Mouse (Mus musculus): ENCODE results near the gene Pgf. TPM values are rescaled to one million over a fixed set of nuclear protein-coding genes. Genes with fewer than 3 reads are reported as not detected.

Gene Pgf
- polyA plus RNA-seq, 1 experiment from 2014 or later: 6.3 TPM

DNA sequence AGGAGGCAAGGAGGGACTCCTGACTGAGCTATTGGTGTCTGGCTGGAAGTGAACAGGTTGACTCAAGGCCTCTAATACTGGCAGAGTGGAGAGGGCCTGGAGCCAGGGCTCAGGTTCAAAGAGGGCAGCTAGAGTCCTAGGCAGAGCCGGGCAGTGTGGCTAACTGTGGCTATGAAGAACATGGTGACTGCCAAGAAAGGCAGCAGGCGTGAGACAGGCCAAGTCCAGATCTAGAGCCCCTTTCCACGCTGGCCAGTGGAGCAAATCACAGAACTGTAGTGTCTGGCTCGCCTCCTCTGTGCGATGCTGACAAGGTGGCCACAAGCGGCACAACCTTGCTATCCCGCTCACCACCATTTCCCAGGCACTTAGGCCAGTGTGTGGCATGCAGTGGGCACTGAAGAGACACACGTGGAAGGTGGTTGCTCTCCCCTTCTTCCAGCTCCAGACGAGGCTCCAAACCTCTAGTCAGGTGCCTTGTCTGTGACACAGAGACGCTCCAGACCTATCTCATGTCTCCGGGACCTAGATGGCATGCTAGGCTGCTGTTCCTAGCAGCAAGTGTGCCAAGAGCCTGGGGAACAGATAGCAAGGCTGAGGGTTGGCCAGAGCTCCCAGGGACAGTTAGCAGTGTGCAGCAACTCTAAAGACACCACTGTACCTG lies 7.2 kb downstream of the Pgf start:
- Histone ChIP-seq H3K4me1 (peaks cover 16% of the 10 kb centered on the region), H3K27ac (replicated peaks) (no peak overlapping the region), H3K9me3 (no peaks in the 10 kb centered on the region), H3K27me3 (no peaks in the 10 kb centered on the region), H3K4me3 (no peak overlapping the region), H3K9ac (replicated peaks) (no peak overlapping the region), H3K36me3 (no peaks in the 10 kb centered on the region), H3K4me2 (replicated peaks) (no peak overlapping the region)
- whole genome bisulfite sequencing: 80% methylated on average over 11 of the region's 11 CpGs
- 0 out of 2 replicates have a peak, but pooled peaks have one; percentile 12 for ATAC-seq (replicated peaks)

DNA sequence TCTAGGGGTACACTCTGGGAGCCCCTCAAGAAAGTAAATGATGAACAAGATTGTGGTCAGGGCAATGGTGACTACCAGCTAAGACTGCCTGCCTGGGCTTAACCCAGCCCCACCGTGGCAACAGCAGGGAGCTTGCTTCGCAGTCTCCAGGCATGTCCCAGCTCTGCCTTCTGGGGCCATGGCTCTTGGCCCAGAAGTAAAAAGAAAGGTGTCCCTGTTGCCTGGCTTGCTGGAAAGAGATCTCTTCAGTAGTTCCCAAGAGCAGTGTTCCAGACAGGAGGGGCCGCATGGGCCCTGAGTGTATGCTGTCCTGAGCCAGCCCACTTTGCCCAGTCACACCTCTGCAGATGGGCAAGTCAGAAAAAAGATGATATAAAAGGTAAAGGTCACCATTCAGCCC lies 7.7 kb downstream of the Pgf start:
- no peak overlapping the region for H3K27ac ChIP-seq (replicated peaks)
- WGBS: 36% methylated on average over 3 of the region's 3 CpGs
- no peaks in the 10 kb centered on the region for H3K36me3 ChIP-seq
- peak overlapping the region; percentile 34; the same call in 1 of the 2 replicates for H3K9ac ChIP-seq (replicated peaks)
- H3K27me3 ChIP-seq: no peaks in the 10 kb centered on the region
- H3K9me3 ChIP-seq: no peaks in the 10 kb centered on the region
- peak; percentile 15; the same call in 1 of the 2 replicates for ATAC-seq (replicated peaks)
- no peak overlapping the region for H3K4me2 ChIP-seq (replicated peaks)
- peaks cover 10% of the 10 kb centered on the region for H3K4me1 ChIP-seq
- no peak overlapping the region for H3K4me3 ChIP-seq

DNA sequence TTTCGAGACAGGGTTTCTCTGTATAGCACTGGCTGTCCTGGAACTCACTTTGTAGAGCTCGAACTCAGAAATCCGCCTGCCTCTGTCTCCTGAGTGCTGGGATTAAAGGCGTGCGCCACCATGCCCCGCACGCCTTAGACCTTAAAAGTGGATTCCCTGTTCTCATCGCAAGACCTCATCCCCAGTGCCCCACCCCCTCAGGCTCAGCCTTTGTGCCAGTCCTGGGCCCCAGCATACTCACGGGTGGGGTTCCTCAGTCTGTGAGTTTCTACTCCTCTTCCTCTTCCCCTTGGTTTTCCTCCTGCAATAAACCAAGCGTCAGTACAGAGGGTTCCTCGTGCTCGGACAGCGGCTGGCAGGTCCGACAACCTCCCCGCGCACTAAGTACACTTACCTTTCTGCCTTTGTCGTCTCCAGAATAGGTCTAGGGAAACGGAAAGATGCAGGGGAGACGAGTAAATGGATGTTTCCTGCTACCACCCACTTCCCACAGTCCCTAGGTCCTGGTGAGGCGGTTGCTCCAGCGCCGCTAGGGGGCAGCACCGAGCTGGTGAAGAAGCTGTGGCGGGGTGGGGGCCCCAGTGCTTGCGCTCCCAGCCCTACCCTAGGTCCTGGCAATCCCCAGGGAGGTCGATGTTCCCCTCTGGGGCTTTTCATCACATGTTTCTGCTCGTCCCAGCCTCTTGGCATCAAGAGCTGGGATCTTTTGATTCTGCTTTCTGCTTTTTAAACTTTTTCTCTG lies 8.3 kb downstream of the Pgf start:
- no peaks in the 10 kb centered on the region for H3K27me3 ChIP-seq
- no peaks in the 10 kb centered on the region for H3K9me3 ChIP-seq
- H3K9ac ChIP-seq (replicated peaks): peak overlapping the region; percentile 34
- WGBS: 23% methylated on average over 27 of the region's 27 CpGs
- peak overlapping the region; percentile 17; the same call in 1 of the 2 replicates for H3K4me3 ChIP-seq
- ATAC-seq (replicated peaks): peak; percentile 73
- H3K4me2 ChIP-seq (replicated peaks): peak overlapping the region; percentile 37
- no peaks in the 10 kb centered on the region for H3K36me3 ChIP-seq
- H3K27ac ChIP-seq (replicated peaks): no peak overlapping the region
- peaks cover 8% of the 10 kb centered on the region; the same call in 1 of the 2 replicates for H3K4me1 ChIP-seq

DNA sequence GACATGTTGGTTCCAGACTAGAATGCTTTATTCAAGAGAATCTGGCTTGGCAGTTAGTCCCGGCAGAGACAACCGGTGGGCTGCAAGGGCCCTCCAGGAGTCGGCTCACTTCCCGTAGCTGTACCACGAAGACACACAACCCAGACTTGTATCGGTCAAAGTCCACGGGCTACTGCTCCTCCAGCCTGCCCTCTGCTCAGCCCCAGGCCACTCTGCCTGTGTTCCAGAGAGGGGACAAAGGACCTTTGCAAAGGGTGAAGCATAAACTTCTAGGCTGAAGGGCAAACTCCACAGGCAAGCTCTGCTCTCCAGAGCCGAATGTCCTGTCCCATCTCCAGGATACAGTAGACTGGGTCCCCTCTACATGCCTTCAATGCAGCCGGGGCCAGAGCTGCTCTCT lies 11.0 kb downstream of the Pgf start:
- H3K4me1 ChIP-seq: peaks cover 8% of the 10 kb centered on the region; the same call in 1 of the 2 replicates
- no peaks in the 10 kb centered on the region for H3K9me3 ChIP-seq
- ATAC-seq (replicated peaks): no peak

DNA sequence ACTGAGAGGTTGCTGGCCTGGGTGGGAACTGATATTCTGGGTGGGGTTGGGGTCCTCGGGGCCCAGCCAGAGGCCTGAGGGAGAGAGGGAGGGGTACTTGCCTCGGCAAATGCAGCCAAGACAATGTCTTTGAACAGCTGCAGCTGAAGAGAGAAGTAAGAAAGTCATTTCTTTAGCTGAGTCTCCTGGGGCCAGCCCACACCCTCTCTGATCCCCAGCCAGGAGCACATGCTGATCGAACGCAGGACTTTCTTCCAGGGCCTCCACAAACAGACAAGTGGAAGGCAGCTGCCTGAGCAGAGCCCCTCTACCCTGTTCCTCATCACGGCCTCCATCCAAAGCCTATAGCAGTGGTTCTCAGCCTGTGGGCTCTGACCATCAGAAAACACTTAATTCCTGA lies 12.6 kb downstream of the Pgf start:
- Histone ChIP-seq H3K27ac (replicated peaks) (no peak overlapping the region), H3K27me3 (no peaks in the 10 kb centered on the region), H3K4me2 (replicated peaks) (no peak overlapping the region), H3K4me1 (peaks cover 8% of the 10 kb centered on the region; the same call in 1 of the 2 replicates), H3K9me3 (no peaks in the 10 kb centered on the region), H3K4me3 (no peak overlapping the region), H3K9ac (replicated peaks) (no peak overlapping the region), H3K36me3 (no peaks in the 10 kb centered on the region)
- no peak for ATAC-seq (replicated peaks)
- 78% methylated on average over 5 of the region's 5 CpGs for WGBS

More for the DNA sequence above, 11.0 kb downstream of the Pgf start:
- Histone ChIP-seq H3K27me3 (no peaks in the 10 kb centered on the region), H3K4me3 (no peak overlapping the region), H3K36me3 (no peaks in the 10 kb centered on the region), H3K27ac (replicated peaks) (no peak overlapping the region), H3K4me2 (replicated peaks) (no peak overlapping the region), H3K9ac (replicated peaks) (no peak overlapping the region)
- WGBS: 93% methylated on average over 9 of the region's 9 CpGs

DNA sequence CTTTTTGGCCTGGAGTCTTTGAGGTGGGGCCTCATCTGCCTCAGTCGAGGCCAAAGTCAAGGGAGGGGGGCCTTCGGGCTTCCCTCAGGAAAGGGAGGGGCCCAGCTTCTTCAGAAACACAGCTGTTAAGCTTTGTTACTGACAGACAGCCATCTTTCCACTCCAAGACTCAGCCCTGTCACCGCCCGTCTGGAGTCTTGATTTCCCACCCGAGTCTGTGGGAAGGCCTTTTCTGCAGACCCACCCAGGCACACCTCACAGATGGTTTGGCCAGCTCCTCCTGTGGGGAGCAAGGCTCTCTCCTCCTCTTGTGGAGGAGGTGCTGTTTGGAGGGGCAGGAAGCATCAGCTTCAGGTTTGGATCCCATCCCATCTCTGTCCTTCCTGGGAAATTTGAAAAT lies 18.0 kb downstream of the Pgf start:
- WGBS: 77% methylated on average over 5 of the region's 5 CpGs
- Histone ChIP-seq H3K9me3 (no peaks in the 10 kb centered on the region), H3K27ac (replicated peaks) (no peak overlapping the region), H3K4me3 (no peak overlapping the region), H3K27me3 (no peaks in the 10 kb centered on the region), H3K4me2 (replicated peaks) (no peak overlapping the region), H3K4me1 (no peaks in the 10 kb centered on the region), H3K9ac (replicated peaks) (no peak overlapping the region), H3K36me3 (no peaks in the 10 kb centered on the region)
- no peak for ATAC-seq (replicated peaks)

DNA sequence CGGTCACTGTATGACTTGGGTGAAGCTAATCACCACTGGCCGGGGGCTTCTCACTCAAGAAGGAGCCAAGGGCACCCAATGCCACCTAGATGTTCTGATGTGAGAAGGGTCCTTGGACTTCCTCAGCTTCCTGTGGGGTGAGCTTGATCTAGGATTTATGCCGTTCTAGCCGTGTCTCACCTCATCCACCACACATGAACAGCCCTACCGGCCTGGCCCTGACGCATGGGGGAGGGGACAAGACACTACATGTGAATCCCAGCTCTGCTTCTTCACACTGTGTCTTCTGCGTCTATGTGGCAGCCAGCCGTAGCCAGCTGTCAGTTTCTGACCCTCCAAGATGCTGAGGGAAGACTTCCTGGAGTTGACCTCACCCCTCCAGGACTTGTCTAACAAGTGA lies 18.8 kb downstream of the Pgf start:
- no peaks in the 10 kb centered on the region for H3K27me3 ChIP-seq
- no peak overlapping the region for H3K9ac ChIP-seq (replicated peaks)
- no peak overlapping the region for H3K4me2 ChIP-seq (replicated peaks)
- H3K4me3 ChIP-seq: no peak overlapping the region
- H3K4me1 ChIP-seq: no peaks in the 10 kb centered on the region
- 93% methylated on average over 8 of the region's 8 CpGs for WGBS
- no peaks in the 10 kb centered on the region for H3K9me3 ChIP-seq
- no peak for ATAC-seq (replicated peaks)
- H3K36me3 ChIP-seq: no peaks in the 10 kb centered on the region
- no peak overlapping the region for H3K27ac ChIP-seq (replicated peaks)

DNA sequence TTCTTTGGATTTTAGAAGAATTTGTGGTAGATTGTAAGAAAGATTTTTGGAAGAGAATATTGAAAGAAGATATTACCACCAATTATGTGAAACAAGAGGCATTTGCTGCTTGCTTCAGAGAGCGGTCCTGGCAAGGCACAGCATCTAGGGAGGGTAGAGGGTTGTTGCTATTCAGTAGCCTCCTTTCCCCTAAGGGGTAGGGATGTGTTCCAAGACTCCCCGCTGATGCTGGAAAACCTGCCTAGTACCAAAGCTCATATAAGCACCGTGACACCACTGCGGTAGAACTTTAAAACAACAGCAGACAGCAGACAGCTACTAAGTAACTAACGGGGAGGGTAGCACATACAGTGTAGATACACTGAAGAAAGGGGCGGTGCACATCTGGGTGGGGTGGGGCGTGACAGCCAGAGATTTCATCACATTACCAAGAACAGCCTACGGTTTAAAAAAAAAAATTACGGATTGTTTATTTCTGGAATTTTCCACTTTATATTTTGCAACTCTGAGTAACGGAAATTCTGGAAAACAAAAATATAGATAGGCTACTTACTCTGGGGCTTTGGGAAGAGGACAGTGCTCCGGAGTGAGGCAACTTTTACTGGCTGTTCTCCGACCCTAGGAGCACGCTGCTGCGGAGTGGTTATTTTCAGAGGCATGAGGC lies 19.7 kb downstream of the Pgf start:
- H3K4me2 ChIP-seq (replicated peaks): no peak overlapping the region
- 85% methylated on average over 14 of the region's 14 CpGs for WGBS
- no peak for ATAC-seq (replicated peaks)

DNA sequence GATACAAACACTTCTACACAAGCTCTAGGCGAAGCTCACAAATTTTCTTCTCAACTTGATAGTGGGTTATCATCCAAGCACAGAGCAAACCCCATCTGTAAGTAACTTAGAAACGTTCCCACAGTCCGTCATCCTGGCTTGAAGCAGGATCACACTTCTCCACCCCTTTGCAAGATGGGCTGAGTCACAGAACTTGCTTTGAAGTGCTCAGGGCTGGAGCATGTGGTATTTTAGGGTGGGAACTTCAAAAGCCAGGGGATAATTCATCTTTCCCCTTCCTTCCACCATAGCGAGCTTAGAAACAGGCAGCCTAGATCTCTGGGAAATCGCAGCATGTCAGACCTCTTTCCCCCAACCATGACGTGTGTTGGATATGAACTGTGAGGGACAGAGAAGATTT lies 21.3 kb downstream of the Pgf start:
- no peak overlapping the region for H3K4me3 ChIP-seq
- 78% methylated on average over 6 of the region's 6 CpGs for WGBS
- no peak overlapping the region for H3K4me2 ChIP-seq (replicated peaks)
- no peaks in the 10 kb centered on the region for H3K36me3 ChIP-seq
- ATAC-seq (replicated peaks): no peak
- H3K27me3 ChIP-seq: no peaks in the 10 kb centered on the region; the same call in 1 of the 2 replicates
- no peak overlapping the region for H3K27ac ChIP-seq (replicated peaks)
- H3K9me3 ChIP-seq: no peaks in the 10 kb centered on the region
- H3K4me1 ChIP-seq: peaks cover 3% of the 10 kb centered on the region; the same call in 1 of the 2 replicates
- no peak overlapping the region for H3K9ac ChIP-seq (replicated peaks)

More for the DNA sequence above, 19.7 kb downstream of the Pgf start:
- H3K36me3 ChIP-seq: no peaks in the 10 kb centered on the region
- no peak overlapping the region for H3K27ac ChIP-seq (replicated peaks)
- no peak overlapping the region for H3K4me3 ChIP-seq
- H3K9me3 ChIP-seq: no peaks in the 10 kb centered on the region
- H3K27me3 ChIP-seq: no peaks in the 10 kb centered on the region
- no peak overlapping the region for H3K9ac ChIP-seq (replicated peaks)
- no peaks in the 10 kb centered on the region for H3K4me1 ChIP-seq

DNA sequence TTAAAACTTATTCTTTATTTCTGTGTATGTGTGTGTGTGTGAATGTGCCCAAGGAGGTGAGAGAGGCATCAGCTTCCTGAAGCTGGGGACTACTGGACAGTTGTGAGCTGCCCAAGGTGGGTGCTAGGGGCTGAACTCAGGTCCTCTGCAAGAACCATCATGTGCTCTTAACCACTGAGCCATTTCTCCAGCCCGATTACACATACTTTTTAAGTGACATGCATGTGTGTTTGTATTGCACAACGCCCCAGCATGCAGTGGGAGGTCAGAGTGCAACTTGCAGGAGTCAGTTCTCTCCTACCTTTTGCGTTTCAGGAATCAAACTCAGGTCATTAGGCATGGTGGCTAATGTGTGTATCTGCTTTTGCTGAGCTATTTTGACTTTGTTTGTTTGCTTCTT lies 24.6 kb downstream of the Pgf start:
- Histone ChIP-seq H3K27me3 (no peaks in the 10 kb centered on the region; the same call in 1 of the 2 replicates), H3K4me1 (peaks cover 22% of the 10 kb centered on the region), H3K4me3 (no peak overlapping the region), H3K36me3 (no peaks in the 10 kb centered on the region), H3K27ac (replicated peaks) (no peak overlapping the region), H3K9ac (replicated peaks) (no peak overlapping the region), H3K4me2 (replicated peaks) (no peak overlapping the region), H3K9me3 (no peaks in the 10 kb centered on the region)
- WGBS: 87% methylated on average over 3 of the region's 3 CpGs
- ATAC-seq (replicated peaks): no peak

DNA sequence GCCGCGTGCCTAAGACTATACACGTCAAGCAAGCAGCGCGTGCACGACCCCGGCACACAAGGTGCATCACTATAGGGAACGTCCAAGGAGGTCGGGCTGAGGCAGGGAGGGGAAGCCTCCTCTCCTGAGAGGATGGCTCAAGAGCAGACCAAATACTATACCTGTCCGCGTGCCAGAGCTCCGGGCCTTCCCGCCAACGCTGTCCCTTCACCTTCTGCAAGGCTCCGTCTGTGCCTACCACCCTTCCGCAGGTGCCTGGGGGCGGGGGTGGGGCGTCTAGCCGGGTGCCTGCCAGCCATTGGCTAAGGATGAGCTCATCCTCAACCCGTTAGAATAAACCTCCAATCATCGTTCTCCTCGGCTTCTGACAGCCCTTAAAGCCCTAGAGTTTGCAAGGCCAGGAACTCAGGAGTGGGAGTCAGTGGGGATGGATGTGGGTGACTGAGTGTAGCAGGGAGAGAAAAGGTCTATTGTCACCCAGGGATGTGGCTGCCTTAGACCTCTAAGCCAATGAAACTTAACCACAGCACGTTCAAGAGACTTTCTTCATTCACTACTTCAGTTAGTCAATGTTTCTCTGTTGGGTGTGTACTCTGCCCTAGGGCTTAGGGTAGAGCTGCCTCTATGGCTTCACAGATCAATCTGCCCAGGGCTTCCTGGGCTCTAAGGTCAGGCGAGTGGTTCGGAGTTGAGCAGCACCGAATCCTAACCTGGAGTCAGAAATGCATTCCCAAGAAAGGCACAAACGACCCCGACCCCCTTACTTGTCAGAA lies 26.4 kb downstream of the Pgf start, which contains the start of gene Rps6kl1:
TSS of gene Rps6kl1 (minus strand) at position 263 of the 773 bp plus-strand sequence.
- H3K4me1 ChIP-seq: peaks cover 22% of the 10 kb centered on the region
- WGBS: 15% methylated on average over 28 of the region's 28 CpGs

More for the DNA sequence above, 26.4 kb downstream of the Pgf start, which contains the start of gene Rps6kl1:
- Histone ChIP-seq H3K9ac (replicated peaks) (peak within 1 kb of the TSS; percentile 75), H3K27me3 (no peaks in the 10 kb centered on the region; the same call in 1 of the 2 replicates), H3K9me3 (no peaks in the 10 kb centered on the region), H3K4me2 (replicated peaks) (peak within 1 kb of the TSS; percentile 69), H3K4me3 (peak within 1 kb of the TSS; percentile 62), H3K27ac (replicated peaks) (peak within 1 kb of the TSS; percentile 31; the same call in 1 of the 2 replicates), H3K36me3 (no peaks in the 10 kb centered on the region)
- peak; percentile 98 for ATAC-seq (replicated peaks)
